Mouse (Mus musculus): ENCODE data around the gene Gm16181.

The Gm16181 gene

GRCm38 (mm10) chr17:35220156-35220952 lies at the start of gene Gm16181:
TSS of gene Gm16181 (plus strand) at chr17:35220834.
- DNase-seq (ENCODE audit: extremely low spot score, low read depth, low spot score), result no peak

- no peak for DNase-seq (ENCODE audit: extremely low spot score, low read depth, low spot score)
These were observed 48.0 kb upstream of the Gm16181 start for GRCm38 (mm10) chr17:35172445-35173234.

DNA sequence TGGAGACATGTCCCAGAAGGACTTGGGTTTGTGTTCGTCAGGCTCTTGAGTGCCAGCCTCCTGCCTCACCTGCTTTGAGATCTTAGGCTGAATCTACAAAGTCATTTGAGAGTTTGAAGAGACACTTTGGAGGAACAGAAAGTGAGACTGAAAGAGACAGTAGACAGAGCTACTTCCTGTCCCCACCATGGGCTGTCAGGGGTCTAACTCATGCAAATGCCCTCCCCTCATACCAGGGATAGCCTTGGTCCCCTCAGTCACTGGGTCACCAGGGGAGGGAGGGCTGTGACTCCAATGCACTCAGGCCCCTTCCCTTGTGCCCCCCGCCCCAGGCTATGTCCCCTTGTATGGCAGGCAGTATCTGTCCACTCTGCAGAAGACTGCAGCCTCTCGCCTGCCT lies 47.3 kb upstream of the Gm16181 start:
- no peak for DNase-seq (ENCODE audit: extremely low spot score, low read depth, low spot score)

DNA sequence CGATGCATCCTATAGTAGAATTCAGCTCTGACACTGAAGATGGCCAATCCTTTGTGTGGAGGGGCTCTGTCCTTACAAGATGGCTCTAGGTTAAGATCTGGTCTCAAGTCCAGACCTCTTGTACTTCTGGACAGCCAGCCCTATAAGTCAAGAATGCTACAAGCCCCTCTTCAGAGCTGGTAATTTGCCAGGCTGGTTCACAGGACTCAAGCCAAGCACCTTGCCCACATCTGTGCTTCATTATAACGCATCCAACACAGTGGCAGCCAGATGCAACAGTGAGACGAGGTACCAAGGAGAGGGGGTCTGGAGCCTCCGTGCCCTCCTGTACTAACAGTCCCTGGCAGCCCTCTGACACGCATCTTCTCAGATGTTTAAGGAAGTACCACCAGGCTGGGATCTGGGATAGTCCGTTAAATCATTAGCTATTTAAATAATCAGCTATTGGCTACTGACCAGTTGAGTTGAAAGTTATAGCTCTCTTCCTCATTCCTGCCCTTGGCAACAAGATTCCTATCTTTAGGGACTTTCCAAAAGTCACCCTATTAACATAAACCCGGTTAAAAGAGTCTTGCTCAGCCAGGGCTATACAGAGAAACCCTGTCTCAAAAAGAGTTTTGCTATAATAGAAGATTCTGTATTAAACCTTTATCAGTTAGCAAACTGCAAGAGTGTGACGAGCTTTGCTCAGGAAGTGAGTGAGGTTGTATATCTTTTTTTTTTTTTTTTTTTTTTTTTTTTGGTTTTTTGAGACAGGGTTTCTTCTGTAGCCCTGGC lies 46.2 kb upstream of the Gm16181 start:
- no peak for DNase-seq (ENCODE audit: extremely low spot score, low read depth, low spot score)

GRCm38 (mm10) chr17:35175382-35175781 lies 45.3 kb upstream of the Gm16181 start:
- DNase-seq (ENCODE audit: extremely low spot score, low read depth, low spot score), result no peak

DNA sequence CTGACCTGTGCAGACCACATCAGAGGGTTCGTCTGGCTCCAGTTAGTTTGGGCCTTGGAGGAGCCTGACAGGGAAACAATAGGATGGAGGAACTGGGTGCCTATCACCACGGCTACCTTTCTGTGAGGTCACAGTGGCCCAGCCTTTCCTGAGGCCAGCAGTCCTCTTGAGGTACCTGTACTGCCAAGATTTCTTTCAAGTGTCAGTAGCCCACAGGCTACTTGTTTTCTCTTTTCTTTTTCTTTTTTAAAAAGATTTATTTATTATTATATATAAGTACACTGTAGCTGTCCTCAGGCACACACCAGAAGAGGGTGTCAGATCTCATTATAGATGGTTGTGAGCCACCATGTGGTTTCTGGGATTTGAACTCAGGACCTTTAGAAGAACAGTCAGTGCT lies 44.7 kb upstream of the Gm16181 start, which contains the start of gene Aif1:
TSS of gene Aif1 (minus strand) at position 101 of the 400 bp plus-strand sequence.
- DNase-seq (ENCODE audit: extremely low spot score, low read depth, low spot score), result no peak

- DNase-seq (ENCODE audit: extremely low spot score, low read depth, low spot score), result no peak
These were observed 42.1 kb upstream of the Gm16181 start for GRCm38 (mm10) chr17:35178528-35178927.

DNA sequence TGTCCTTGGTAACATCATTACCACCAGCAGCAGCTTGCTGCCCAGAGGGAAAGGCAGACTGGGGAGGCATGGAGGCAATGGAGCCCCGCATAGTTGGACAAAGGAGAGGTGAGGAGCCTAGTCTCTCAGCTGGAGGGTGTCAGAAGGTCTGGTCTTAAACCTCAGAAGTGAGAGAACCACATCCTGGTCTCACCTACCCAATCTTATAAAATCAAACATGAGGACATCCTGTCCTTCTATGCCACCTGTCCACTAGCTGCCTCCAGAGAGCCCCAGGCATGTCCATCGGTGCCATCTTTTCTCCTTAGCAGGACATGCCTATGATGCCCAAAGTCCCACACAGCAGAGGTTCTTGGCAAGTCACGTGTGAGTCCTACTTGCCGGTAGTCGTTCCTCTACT lies 40.5 kb upstream of the Gm16181 start:
- no peak for DNase-seq (ENCODE audit: extremely low spot score, low read depth, low spot score)

- no peak for DNase-seq (ENCODE audit: extremely low spot score, low read depth, low spot score)
These were observed 34.7 kb upstream of the Gm16181 start for GRCm38 (mm10) chr17:35185639-35186611.

DNA sequence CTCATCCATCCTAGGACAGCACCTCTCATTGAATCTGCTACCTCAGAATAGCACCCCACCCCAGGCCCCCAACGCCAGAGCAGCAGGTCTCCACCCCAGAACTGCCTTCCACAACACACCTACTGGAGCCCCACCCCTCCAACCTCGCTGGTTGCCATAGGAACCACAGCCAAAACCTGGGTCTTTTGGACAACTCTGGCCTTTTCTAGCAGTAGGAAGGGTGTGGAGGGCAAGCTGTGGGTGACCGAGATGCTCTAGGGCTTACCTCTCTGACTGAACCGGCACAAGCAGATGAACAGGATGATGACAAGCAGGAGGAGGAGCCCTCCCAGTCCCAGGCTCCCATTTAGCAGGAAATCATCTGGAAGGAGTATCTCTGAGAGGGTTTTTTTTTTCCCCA lies 34.0 kb upstream of the Gm16181 start:
- no peak for DNase-seq (ENCODE audit: extremely low spot score, low read depth, low spot score)

GRCm38 (mm10) chr17:35187345-35187744 lies 33.3 kb upstream of the Gm16181 start:
- no peak for DNase-seq (ENCODE audit: extremely low spot score, low read depth, low spot score)

DNA sequence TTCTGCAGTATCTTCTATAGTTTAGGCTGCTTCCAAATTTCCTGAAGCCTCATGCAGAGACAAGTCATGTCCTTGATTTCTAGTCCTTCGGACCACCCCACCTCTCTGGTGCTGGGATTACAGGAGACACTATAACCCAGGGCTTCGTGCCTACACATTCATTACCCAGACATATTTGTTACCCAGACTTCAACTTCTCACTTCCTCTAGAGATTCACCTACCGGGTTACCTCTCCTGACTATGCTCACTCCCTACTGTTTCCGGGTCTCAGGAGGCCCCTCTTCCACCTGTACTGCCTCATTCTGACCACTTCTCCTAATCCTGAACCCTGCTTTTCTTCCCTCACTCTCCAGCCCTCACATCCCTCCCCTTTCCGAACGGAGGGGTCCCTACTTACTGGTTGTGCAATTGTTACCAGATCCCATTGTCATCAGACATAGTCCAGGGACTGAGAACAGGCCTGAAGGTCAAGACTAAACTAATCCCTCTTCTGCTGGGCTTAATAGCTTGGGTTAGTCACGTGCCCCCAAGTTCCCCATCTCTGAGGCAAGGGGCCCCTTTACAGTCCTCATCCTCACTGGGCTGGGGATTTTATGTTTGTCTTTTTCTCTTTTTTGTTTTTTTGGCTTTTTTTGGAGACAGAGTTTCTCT lies 32.5 kb upstream of the Gm16181 start, which contains the start of gene Lst1:
TSS of gene Lst1 (minus strand) at position 481 of the 652 bp plus-strand sequence.
- DNase-seq (ENCODE audit: extremely low spot score, low read depth, low spot score), result no peak

- no peak for DNase-seq (ENCODE audit: extremely low spot score, low read depth, low spot score)
These were observed 31.4 kb upstream of the Gm16181 start for GRCm38 (mm10) chr17:35189186-35189585.

GRCm38 (mm10) chr17:35190096-35190495 lies 30.5 kb upstream of the Gm16181 start:
- DNase-seq (ENCODE audit: extremely low spot score, low read depth, low spot score), result no peak

DNA sequence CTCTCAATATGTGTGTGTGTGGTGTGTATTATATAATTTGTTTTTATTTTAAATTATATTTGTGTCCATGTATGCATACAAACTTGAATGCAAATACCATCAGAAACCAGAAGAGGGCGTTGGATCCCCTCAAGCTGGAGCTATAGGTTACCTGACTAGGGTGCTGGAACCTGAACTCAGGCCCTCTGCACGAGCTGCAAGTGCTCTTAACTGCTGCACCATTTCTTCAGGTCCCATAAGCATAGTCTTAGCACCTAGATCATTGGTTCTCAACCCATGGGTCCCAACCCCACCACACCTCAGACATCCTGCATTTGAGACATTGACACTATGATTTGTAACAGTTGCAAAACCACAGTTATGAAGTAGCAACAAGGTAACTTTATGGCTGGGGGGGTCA lies 28.9 kb upstream of the Gm16181 start:
- DNase-seq (ENCODE audit: extremely low spot score, low read depth, low spot score), result no peak

DNA sequence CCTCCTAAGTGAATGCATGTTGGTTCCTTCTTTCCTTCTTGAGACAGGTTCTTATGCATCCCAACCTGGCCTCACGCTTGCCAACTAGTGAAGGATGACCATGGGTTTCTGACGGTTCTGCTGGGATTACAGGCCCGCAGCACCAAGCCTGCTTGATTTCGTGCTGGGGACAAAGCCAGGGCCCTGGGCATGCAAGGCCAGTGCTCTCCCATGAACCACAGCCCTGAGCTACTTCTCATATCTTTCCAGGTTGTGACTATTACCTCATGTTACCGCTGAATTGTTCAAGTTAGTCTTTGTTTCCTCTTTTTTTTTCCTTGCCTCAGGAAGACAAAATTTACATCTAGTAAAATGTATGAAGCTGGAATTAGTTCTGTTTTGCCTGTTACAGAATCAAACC lies 27.7 kb upstream of the Gm16181 start:
- DNase-seq (ENCODE audit: extremely low spot score, low read depth, low spot score), result no peak

GRCm38 (mm10) chr17:35193881-35194843 lies 26.5 kb upstream of the Gm16181 start, which contains the start of gene Ltb:
TSS of gene Ltb (plus strand) at chr17:35194439.
- no peak for DNase-seq (ENCODE audit: extremely low spot score, low read depth, low spot score)

GRCm38 (mm10) chr17:35194844-35195630 lies 25.6 kb upstream of the Gm16181 start:
- DNase-seq (ENCODE audit: extremely low spot score, low read depth, low spot score), result no peak

All from hindlimb bud, embryonic 11.5 days (tissue).